Mouse (Mus musculus): ENCODE results near the gene Smyd4.

Gene Smyd4

GRCm38 (mm10) chr11:75420037-75420436 lies 71.8 kb downstream of the Smyd4 start:
- DNase-seq (ENCODE audit: low spot score in 2 of 2), result no peak

- no peak for DNase-seq (ENCODE audit: low spot score in 2 of 2)
Measured at GRCm38 (mm10) chr11:75420810-75421374, 72.7 kb downstream of the Smyd4 start.

- no peak for DNase-seq (ENCODE audit: low spot score in 2 of 2)
Measured at GRCm38 (mm10) chr11:75421375-75422012, 73.3 kb downstream of the Smyd4 start.

- DNase-seq (ENCODE audit: low spot score in 2 of 2), result no peak
Measured at GRCm38 (mm10) chr11:75422013-75422792, 74.0 kb downstream of the Smyd4 start, which contains the start of gene Serpinf1. Gene Serpinf1 (minus strand): TSS chr11:75422701.

- no peak for DNase-seq (ENCODE audit: low spot score in 2 of 2)
Measured at GRCm38 (mm10) chr11:75423091-75423490, 74.9 kb downstream of the Smyd4 start.

- DNase-seq (ENCODE audit: low spot score in 2 of 2), result no peak
Measured at GRCm38 (mm10) chr11:75424033-75424432, 75.8 kb downstream of the Smyd4 start.

GRCm38 (mm10) chr11:75424459-75424858 lies 76.2 kb downstream of the Smyd4 start:
- DNase-seq (ENCODE audit: low spot score in 2 of 2), result no peak

GRCm38 (mm10) chr11:75429019-75429705 lies 80.9 kb downstream of the Smyd4 start:
- no peak for DNase-seq (ENCODE audit: low spot score in 2 of 2)

- DNase-seq (ENCODE audit: low spot score in 2 of 2), result no peak
Measured at GRCm38 (mm10) chr11:75431307-75431706, 83.1 kb downstream of the Smyd4 start.

GRCm38 (mm10) chr11:75434138-75434537 lies 85.9 kb downstream of the Smyd4 start:
- DNase-seq (ENCODE audit: low spot score in 2 of 2), result no peak

GRCm38 (mm10) chr11:75438194-75438593 lies 90.0 kb downstream of the Smyd4 start:
- no peak for DNase-seq (ENCODE audit: low spot score in 2 of 2)

GRCm38 (mm10) chr11:75438804-75439203 lies 90.6 kb downstream of the Smyd4 start:
- DNase-seq (ENCODE audit: low spot score in 2 of 2), result no peak

GRCm38 (mm10) chr11:75439363-75439762 lies 91.1 kb downstream of the Smyd4 start, which contains the start of gene Serpinf2:
Gene Serpinf2 (minus strand): TSS chr11:75439591.
- no peak for DNase-seq (ENCODE audit: low spot score in 2 of 2)

GRCm38 (mm10) chr11:75439951-75440350 lies 91.7 kb downstream of the Smyd4 start:
- no peak for DNase-seq (ENCODE audit: low spot score in 2 of 2)

- DNase-seq (ENCODE audit: low spot score in 2 of 2), result no peak
Measured at GRCm38 (mm10) chr11:75441034-75441433, 92.8 kb downstream of the Smyd4 start.

GRCm38 (mm10) chr11:75441601-75442000 lies 93.4 kb downstream of the Smyd4 start:
- no peak for DNase-seq (ENCODE audit: low spot score in 2 of 2)

GRCm38 (mm10) chr11:75443711-75444110 lies 95.5 kb downstream of the Smyd4 start:
- no peak for DNase-seq (ENCODE audit: low spot score in 2 of 2)

GRCm38 (mm10) chr11:75448575-75448974 lies 100.3 kb downstream of the Smyd4 start:
- no peak for DNase-seq (ENCODE audit: low spot score in 2 of 2)

GRCm38 (mm10) chr11:75449695-75450094 lies 101.5 kb downstream of the Smyd4 start:
- DNase-seq (ENCODE audit: low spot score in 2 of 2), result no peak

GRCm38 (mm10) chr11:75450304-75450908 lies 102.2 kb downstream of the Smyd4 start:
- no peak for DNase-seq (ENCODE audit: low spot score in 2 of 2)

- DNase-seq (ENCODE audit: low spot score in 2 of 2), result no peak
Measured at GRCm38 (mm10) chr11:75450936-75451335, 102.7 kb downstream of the Smyd4 start.

GRCm38 (mm10) chr11:75452081-75452480 lies 103.8 kb downstream of the Smyd4 start:
- no peak for DNase-seq (ENCODE audit: low spot score in 2 of 2)

Data from urinary bladder, adult 18-20 months (tissue).